Mouse (Mus musculus): ENCODE data around the gene Ipo7.

GRCm38 (mm10) chr7:109975966-109976715 is 41.9 kb upstream of the Ipo7 start:
- TF ChIP-seq GATA1 (IDR thresholded peaks at IDR 0.05; ENCODE audit: borderline replicate concordance, low read length) (no peak), FLI1 (IDR thresholded peaks at IDR 0.05; ENCODE audit: low read length) (no peak)
